Mouse (Mus musculus) CH12.LX (cell line): ENCODE data around the gene Hes1. TPM values are rescaled to one million over a fixed set of nuclear protein-coding genes. Genes with fewer than 3 reads are reported as not detected.

Experiments
- DNase-seq: peaks from one replicate; pipeline ENCODE4 v3.0.0-alpha.2; 2013; ENCODE audit errors: extremely low read depth
- H3K27ac ChIP-seq: 2 replicates; pipeline ENCODE4 v1.5.1; 2012; ENCODE audit warnings: low read depth, mild to moderate bottlenecking, control low read depth, moderate library complexity; ENCODE audit not compliant: insufficient read depth
- H3K27me3 ChIP-seq: replicated peaks from 2 replicates; pipeline ENCODE3; 2012; ENCODE audit warnings: inconsistent platforms
- H3K36me3 ChIP-seq, 2 experiments: replicated peaks in 1 of 2; 2 replicates each; pipeline versions ENCODE3 to v1.6.1; 2012; ENCODE audit warnings: inconsistent platforms in 1 of 2, low read length in 1 of 2, mild to moderate bottlenecking in 1 of 2, mixed read lengths in 1 of 2, moderate library complexity in 1 of 2; ENCODE audit not compliant: control insufficient read depth in 1 of 2, insufficient read depth in 1 of 2
- H3K4me1 ChIP-seq, 2 experiments: 2 replicates each; pipeline ENCODE4 v1.6.1; 2012; ENCODE audit warnings: inconsistent platforms in 1 of 2, moderate library complexity in 1 of 2; ENCODE audit not compliant: insufficient read depth in 2 of 2, control insufficient read depth in 1 of 2
- H3K4me2 ChIP-seq: 2 replicates; pipeline ENCODE4 v1.6.1; 2012; ENCODE audit warnings: low read depth, mild to moderate bottlenecking, control low read depth; ENCODE audit not compliant: poor library complexity, insufficient read depth, severe bottlenecking
- H3K4me3 ChIP-seq, 3 experiments: fragments of 150-350 bp in 1 of 3; sonication (generic) in 1 of 3; replicated peaks in 1 of 3; 2 replicates each; pipeline versions ENCODE3 to v1.5.1; 2011 to 2012; ENCODE audit warnings: low read depth in 2 of 3, low read length in 2 of 3, mild to moderate bottlenecking in 2 of 3, moderate library complexity in 2 of 3, control low read depth in 1 of 3, improper control_type of control experiment in 1 of 3, inconsistent platforms in 1 of 3, mixed read lengths in 1 of 3; ENCODE audit not compliant: poor library complexity in 1 of 3
- H3K79me2 ChIP-seq: replicated peaks from 2 replicates; pipeline ENCODE4 v1.6.1; 2012; ENCODE audit warnings: mild to moderate bottlenecking, moderate library complexity; ENCODE audit not compliant: control insufficient read depth, poor library complexity, insufficient read depth, severe bottlenecking; ENCODE audit errors: extremely low read depth
- H3K9ac ChIP-seq: 2 replicates; pipeline ENCODE4 v1.6.1; 2012; ENCODE audit warnings: low read depth, mild to moderate bottlenecking, control low read depth, moderate library complexity; ENCODE audit not compliant: insufficient read depth
- H3K9me3 ChIP-seq: replicated peaks from 2 replicates; pipeline ENCODE3; 2012; ENCODE audit warnings: low read length, inconsistent platforms, mixed read lengths
- BHLHE40 ChIP-seq: IDR thresholded peaks from 2 replicates; pipeline ENCODE4 v1.6.1; 2011; ENCODE audit warnings: mild to moderate bottlenecking, low read depth, low read length, improper control_type of control experiment
- E2F4 ChIP-seq: IDR thresholded peaks from 2 replicates; pipeline ENCODE4 v1.6.1; 2011; ENCODE audit warnings: low read depth, low read length, improper control_type of control experiment; ENCODE audit not compliant: insufficient replicate concordance
- EP300 ChIP-seq: IDR thresholded peaks from 2 replicates; pipeline ENCODE4 v1.6.1; 2011; ENCODE audit warnings: low read length, improper control_type of control experiment
- ETS1 ChIP-seq: conservative IDR thresholded peaks from 2 replicates; pipeline ENCODE4 v1.6.1; 2012; ENCODE audit warnings: low read depth, mild to moderate bottlenecking, inconsistent platforms, low read length, improper control_type of control experiment, moderate library complexity
- HCFC1 ChIP-seq: IDR thresholded peaks from 2 replicates; pipeline ENCODE4 v1.6.1; 2012; ENCODE audit warnings: low read depth, mild to moderate bottlenecking, inconsistent platforms, low read length, improper control_type of control experiment
- IRF4 ChIP-seq: IDR thresholded peaks from 2 replicates; pipeline ENCODE4 v1.6.1; 2014; ENCODE audit warnings: low read depth, mild to moderate bottlenecking, inconsistent platforms, low read length, improper control_type of control experiment
- JUN ChIP-seq: IDR thresholded peaks from 2 replicates; pipeline ENCODE4 v1.6.1; 2011; ENCODE audit warnings: low read depth, mild to moderate bottlenecking, low read length, improper control_type of control experiment, moderate library complexity; ENCODE audit not compliant: insufficient read depth
- MAFK ChIP-seq: IDR thresholded peaks from 2 replicates; pipeline ENCODE4 v1.6.1; 2011; ENCODE audit warnings: low read length, improper control_type of control experiment; ENCODE audit not compliant: insufficient replicate concordance
- MAX ChIP-seq: IDR thresholded peaks from 2 replicates; pipeline ENCODE4 v1.6.1; 2011; ENCODE audit warnings: low read length, improper control_type of control experiment
- MAZ ChIP-seq: IDR thresholded peaks from 2 replicates; pipeline ENCODE4 v1.6.1; 2012; ENCODE audit warnings: low read depth, mild to moderate bottlenecking, inconsistent platforms, low read length, improper control_type of control experiment, moderate library complexity
- MXI1 ChIP-seq: IDR thresholded peaks from 2 replicates; pipeline ENCODE4 v1.6.1; 2011; ENCODE audit warnings: mild to moderate bottlenecking, low read depth, low read length, improper control_type of control experiment
- MYC ChIP-seq: IDR thresholded peaks from 2 replicates; pipeline ENCODE4 v1.6.1; 2011; ENCODE audit warnings: low read depth, mild to moderate bottlenecking, improper control_type of control experiment, low read length
- NRF1 ChIP-seq: IDR thresholded peaks from 2 replicates; pipeline ENCODE4 v1.6.1; 2014; ENCODE audit warnings: low read depth, mild to moderate bottlenecking, inconsistent platforms, low read length, improper control_type of control experiment, moderate library complexity
- PAX5 ChIP-seq: IDR thresholded peaks from 2 replicates; pipeline ENCODE4 v1.6.1; 2012; ENCODE audit warnings: low read length, inconsistent platforms, mixed read lengths
- RAD21 ChIP-seq: IDR thresholded peaks from 2 replicates; pipeline ENCODE4 v1.6.1; 2011; ENCODE audit warnings: low read depth, mild to moderate bottlenecking, low read length, improper control_type of control experiment, moderate library complexity
- SIN3A ChIP-seq: IDR thresholded peaks from 2 replicates; pipeline ENCODE4 v1.6.1; 2012; ENCODE audit warnings: low read length, improper control_type of control experiment, inconsistent platforms
- TCF12 ChIP-seq: IDR thresholded peaks from 2 replicates; pipeline ENCODE4 v1.6.1; 2014; ENCODE audit warnings: low read depth, mild to moderate bottlenecking, inconsistent platforms, low read length, improper control_type of control experiment
- USF1 ChIP-seq: IDR thresholded peaks from 2 replicates; pipeline ENCODE4 v1.6.1; 2014; ENCODE audit warnings: low read depth, mild to moderate bottlenecking, inconsistent platforms, low read length, improper control_type of control experiment
- USF2 ChIP-seq: conservative IDR thresholded peaks from 2 replicates; pipeline ENCODE4 v1.6.1; 2011; ENCODE audit warnings: low read depth, low read length, improper control_type of control experiment
- ZC3H11A ChIP-seq: IDR thresholded peaks from 2 replicates; pipeline ENCODE4 v1.6.1; 2012; ENCODE audit warnings: low read depth, mild to moderate bottlenecking, inconsistent platforms, low read length, improper control_type of control experiment
- ZKSCAN1 ChIP-seq: IDR thresholded peaks from 2 replicates; pipeline ENCODE4 v1.6.1; 2012; ENCODE audit warnings: low read depth, inconsistent platforms, low read length, improper control_type of control experiment, borderline replicate concordance
- ZNF384 ChIP-seq: IDR thresholded peaks from 2 replicates; pipeline ENCODE4 v1.6.1; 2012; ENCODE audit warnings: low read depth, low read length, improper control_type of control experiment, inconsistent platforms
- dilution Hi-C: fragments of 300-500 bp; cut with MboI; formaldehyde crosslinking; loops from 2 replicates; pipeline ENCODE4 v1.14.3; 2020; ENCODE audit warnings: low sequenced_read_pairs; ENCODE audit not compliant: extremely low pct_unique_long_range_greater_than_20kb, extremely low pct_ligation_motif_present
- in situ Hi-C: fragments of 300-500 bp; cut with MboI; formaldehyde crosslinking; loops from 3 replicates; pipeline ENCODE4 v1.14.3; 2019; ENCODE audit warnings: low sequenced_read_pairs, low pct_ligation_motif_present, low pct_unique_long_range_greater_than_20kb, mixed read lengths
- polyA plus RNA-seq: library from polyadenylated mRNA; unstranded; fragments of >175 nt; gene quantifications from 2 replicates; pipeline ENCODE4 v1.2.1, GENCODE M21; 2012; ENCODE audit warnings: low read depth; ENCODE audit not compliant: insufficient read length
- total RNA-seq, 2 experiments: library from RNA; depleted of rRNA; stranded (reverse); fragments of 300-350 nt in 1 of 2; fragments of >200 nt in 1 of 2; gene quantifications; 2 replicates each; pipeline ENCODE4 v1.2.3; 2012 to 2014

The Hes1 gene
- total and polyA plus RNA-seq, 3 experiments = 1.4 to 3.6 (median 1.6) TPM

GRCm38 (mm10) chr16:30038663-30039593, 25.3 kb upstream of the Hes1 start (continued):
- TF ChIP-seq MAFK = no peak
- peak; percentile 91 for TF ChIP-seq MAX
- peak; percentile 77 for TF ChIP-seq USF1
- TF ChIP-seq MXI1 = peak; percentile 66; the same call in 1 of the 2 replicates
- TF ChIP-seq USF2 = peak; percentile 73
- peak; percentile 17 for TF ChIP-seq RAD21
- TF ChIP-seq EP300 = peak; percentile 72
- TF ChIP-seq TCF12 = peak; percentile 95
- TF ChIP-seq IRF4 = peak; percentile 75

GRCm38 (mm10) chr16:30039841-30040240, 24.3 kb upstream of the Hes1 start:
- Histone ChIP-seq H3K4me2 (no peak overlapping the region), H3K9ac (no peak overlapping the region), H3K27ac (no peak overlapping the region), H3K36me3 (no peaks in the 10 kb centered on the region), H3K4me3 (no peak overlapping the region), H3K9me3 (no peaks in the 10 kb centered on the region), H3K27me3 (peaks cover 30% of the 10 kb centered on the region), H3K4me1 (peaks cover 38 to 62% of the 10 kb centered on the region in 2 experiments), H3K79me2 (no peaks in the 10 kb centered on the region)
- TF ChIP-seq NRF1 = no peak
- TF ChIP-seq ZNF384 = no peak
- TF ChIP-seq ZKSCAN1 = no peak
- no peak for TF ChIP-seq EP300
- no peak for TF ChIP-seq SIN3A
- no peak for TF ChIP-seq ZC3H11A
- no peak for DNase-seq
- dilution Hi-C loops = no loop called here
- in situ Hi-C loops = no loop called here

GRCm38 (mm10) chr16:30042859-30043258, 21.3 kb upstream of the Hes1 start:
- Histone ChIP-seq H3K4me3 (no peak overlapping the region), H3K4me2 (no peak overlapping the region), H3K27me3 (peaks cover 34% of the 10 kb centered on the region), H3K4me1 (peaks cover 18 to 32% of the 10 kb centered on the region in 2 experiments), H3K9ac (no peak overlapping the region), H3K36me3 (no peaks in the 10 kb centered on the region), H3K27ac (no peak overlapping the region), H3K79me2 (no peaks in the 10 kb centered on the region), H3K9me3 (no peaks in the 10 kb centered on the region)
- dilution Hi-C loops = no loop called here
- no peak for DNase-seq
- in situ Hi-C loops = no loop called here
- no peak for TF ChIP-seq TCF12
- TF ChIP-seq NRF1 = no peak
- TF ChIP-seq HCFC1 = no peak
- no peak for TF ChIP-seq MYC
- no peak for TF ChIP-seq USF1
- TF ChIP-seq MAZ = no peak
- no peak for TF ChIP-seq PAX5
- no peak for TF ChIP-seq ZNF384
- no peak for TF ChIP-seq ETS1
- no peak for TF ChIP-seq ZC3H11A
- no peak for TF ChIP-seq JUN
- TF ChIP-seq MXI1 = no peak
- TF ChIP-seq E2F4 = no peak
- TF ChIP-seq BHLHE40 = no peak
